Mouse (Mus musculus): Measurements from ENCODE around the gene Mgll. TPM values are rescaled to one million over a fixed set of nuclear protein-coding genes. Genes with fewer than 3 reads are reported as not detected.

The Mgll gene
- total RNA-seq, 2 experiments from 2014 or later = 70.3 to 74.3 TPM

DNA sequence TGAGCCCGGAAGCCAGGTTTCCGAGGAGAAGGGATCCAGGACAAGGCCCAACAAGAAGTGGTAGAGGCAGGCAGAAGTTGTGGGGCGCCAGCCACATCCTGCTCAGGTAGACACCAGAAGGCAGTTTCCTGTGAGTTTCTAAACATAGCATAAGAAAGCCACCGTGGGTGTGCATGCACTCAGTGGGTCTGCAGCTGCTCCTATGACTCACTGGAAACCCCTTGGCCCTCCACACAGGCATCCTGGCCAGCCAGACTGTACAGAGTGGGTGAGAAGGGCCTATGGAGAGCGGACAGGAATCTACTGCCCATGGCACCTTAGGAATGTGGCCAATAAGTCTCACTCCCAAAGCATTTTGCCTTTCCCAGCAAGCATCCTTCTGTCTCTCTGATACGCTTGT, 45.5 kb downstream of the Mgll start:
- no peak for DNase-seq (ENCODE audit: low spot score in 2 of 2)

DNA sequence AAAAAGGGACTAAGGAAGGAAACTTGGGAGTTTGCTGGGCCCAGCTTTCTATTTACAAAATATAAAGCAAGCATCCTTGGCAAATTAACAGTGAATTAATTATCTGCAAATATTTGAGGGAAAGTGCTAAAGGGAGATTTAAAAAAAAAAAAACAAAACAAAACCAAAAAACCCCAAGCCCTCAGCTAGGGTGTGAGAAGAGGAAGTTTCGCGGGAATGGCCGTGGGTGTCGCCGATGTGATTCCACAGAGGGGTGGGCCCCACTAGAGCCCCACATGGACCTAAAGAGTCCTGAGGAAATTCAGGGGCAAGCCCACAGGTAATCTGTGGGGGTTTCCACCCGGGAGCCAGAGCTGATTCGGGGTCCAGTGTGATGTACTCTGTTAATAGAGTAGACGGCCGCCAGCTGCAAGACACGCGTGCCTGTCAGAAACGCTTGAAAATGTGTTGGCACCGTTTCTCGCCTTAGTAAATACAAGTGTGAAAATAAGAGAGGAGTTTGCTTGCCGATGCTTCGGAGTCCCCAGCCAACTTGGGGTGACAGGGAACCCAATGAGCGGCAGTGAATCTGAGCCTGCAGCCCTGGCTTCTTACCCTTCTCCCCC, 46.2 kb downstream of the Mgll start:
- no peak for DNase-seq (ENCODE audit: low spot score in 2 of 2)

DNA sequence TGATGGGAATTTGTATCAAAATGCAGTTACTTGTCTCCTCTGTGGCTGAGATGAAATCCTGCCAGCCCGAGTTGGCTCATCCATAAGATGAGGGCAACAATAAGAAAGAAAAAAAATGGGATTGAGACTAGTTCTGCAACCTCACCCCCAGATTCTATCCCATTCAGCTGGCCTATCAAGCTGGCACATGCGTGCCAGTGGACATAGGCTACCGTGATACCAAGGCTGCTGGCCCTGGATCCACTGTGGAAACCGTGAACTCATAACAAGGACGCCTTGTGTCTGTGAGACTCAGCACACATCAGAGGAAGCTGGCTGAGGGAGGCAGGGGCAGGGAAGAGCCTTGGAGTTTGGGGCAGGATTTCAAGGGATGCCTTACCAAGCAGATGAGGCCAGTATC, 46.8 kb downstream of the Mgll start:
- DNase-seq (ENCODE audit: low spot score in 2 of 2) = no peak

DNA sequence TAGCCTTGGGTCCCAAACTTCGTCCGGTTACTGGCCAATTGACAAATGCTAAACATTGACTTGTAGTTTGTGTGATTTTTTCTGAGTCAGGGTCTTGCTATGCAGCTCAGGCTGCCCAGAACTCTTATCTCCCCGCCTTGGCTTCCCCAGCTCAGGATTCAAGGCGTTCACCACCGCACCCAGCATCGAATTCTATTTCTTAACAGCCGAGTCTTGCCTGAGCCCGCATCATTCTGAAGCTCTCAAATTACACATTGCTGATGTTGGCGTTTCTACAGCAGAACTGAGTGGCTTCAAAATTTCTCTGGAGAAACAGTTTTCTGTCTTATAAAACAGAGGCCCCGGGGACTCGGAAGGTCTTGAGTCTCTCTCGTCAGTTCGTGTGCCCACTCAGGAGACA, 47.8 kb downstream of the Mgll start:
- DNase-seq (ENCODE audit: low spot score in 2 of 2) = no peak

DNA sequence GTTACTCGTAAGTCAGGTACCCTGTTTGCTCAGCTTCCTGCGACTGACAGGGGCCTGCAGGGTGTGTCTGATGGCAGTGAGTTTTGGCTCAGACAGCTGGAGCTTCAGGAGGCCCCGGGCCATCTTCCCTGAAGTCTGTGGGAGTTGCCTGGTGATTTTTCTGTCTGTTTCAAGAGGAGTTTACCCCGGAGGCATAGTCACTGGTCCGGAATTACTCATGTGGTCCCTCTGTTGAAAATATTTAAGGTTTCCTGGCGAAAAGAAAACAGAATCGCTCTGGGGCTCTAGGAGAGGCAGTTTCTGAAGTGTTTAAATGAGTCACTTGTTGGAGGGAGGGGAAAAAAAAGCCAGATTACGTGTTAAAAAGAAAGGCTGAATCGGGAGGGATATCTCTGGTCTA, 49.8 kb downstream of the Mgll start:
- DNase-seq (ENCODE audit: low spot score in 2 of 2) = no peak

DNA sequence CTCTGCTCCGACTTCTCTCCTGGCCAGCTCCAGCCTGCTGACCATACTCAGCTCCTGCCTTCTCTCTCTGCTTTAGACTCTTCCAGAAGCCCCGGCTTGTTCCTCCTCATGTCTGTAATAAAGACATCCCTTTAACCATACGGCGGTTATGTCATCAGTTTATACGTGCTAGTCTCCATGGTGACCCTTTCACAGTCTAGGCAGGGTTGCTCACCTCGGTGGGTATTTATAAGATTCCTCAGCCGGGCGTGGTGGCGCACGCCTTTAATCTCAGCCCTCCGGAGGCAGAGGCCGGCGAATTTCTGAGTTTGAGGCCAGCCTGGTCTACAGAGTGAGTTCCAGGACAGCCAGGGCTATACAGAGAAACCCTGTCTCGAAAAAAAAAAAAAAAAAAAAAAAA, 51.1 kb downstream of the Mgll start:
- no peak for DNase-seq (ENCODE audit: low spot score in 2 of 2)

DNA sequence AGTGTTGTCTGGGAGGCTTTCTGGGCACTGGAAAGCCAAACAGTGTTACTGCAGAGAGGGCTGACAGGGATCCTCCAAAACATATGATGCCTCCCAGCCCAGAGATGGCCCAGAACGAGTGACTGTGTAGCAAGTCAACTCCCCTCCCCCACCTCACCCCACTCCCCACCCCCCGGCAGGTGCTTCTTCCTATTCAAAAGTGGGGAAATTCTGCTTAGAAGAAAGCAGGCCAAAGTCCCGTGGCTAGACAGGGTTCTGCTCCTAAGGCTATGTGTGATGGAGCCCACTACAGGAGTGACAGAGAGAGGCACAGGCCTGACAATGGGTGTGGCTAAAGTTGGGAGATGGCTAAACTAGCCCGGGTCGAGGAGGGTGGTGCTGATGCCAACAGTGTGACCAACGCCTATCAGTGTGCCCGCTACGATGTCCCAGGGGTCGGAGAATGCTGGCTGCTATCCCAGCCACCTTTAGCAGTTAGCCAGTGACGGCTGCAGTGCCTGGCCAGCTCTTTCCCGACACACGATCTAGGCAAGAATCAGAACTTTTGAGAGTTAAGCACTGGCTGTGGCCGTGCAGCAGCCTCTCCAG, 52.2 kb downstream of the Mgll start:
- no peak for DNase-seq (ENCODE audit: low spot score in 2 of 2)

DNA sequence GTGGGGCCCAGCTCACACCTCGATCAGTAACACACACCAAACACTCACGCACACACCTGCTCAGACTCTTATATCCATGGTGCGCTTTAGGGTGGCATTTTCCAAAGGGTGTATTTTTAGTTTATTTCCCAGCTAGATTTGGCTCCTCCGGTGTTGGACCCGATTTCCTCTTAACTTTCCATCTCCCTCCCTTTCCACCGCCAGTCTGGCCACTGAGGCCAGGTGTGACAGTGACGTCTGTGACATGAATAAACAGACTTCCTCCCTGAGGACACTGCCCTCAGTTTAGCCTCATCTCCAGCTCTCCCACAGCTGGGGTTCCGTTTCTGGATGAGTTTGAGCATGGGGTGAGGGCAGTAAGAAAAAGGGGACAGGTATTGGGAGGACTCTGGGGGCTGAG, 52.8 kb downstream of the Mgll start:
- no peak for DNase-seq (ENCODE audit: low spot score in 2 of 2)

DNA sequence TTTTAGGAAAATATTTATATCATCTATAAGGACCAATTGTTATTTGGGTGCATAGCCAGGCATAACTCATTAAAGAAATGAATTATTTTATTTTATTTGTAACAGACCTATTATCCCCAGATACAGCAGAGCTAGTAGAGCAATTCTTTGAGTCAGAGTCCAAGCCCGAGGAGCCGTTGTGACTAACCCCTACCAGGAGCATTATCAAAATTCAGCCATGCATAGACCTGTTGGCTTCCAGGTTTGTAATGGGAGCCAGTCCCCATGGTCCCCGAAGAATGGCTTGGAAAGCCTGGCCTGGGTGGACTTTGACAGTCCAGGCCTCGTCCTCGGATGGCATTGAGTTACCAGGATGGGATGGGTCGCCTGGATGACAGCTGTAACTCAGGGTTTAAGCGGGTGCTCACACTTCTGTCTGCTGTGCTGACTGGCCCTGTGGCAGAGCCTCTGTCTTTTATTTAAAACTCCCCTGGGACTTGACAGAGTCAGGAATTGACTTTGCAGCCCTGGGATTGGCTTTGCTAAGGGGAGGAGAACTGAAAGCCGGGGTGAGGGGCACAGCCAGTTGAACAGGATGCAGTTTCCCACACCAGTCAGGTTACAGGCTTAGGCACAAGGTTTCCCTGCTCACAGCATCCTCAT, 54.0 kb downstream of the Mgll start:
- no peak for DNase-seq (ENCODE audit: low spot score in 2 of 2)

DNA sequence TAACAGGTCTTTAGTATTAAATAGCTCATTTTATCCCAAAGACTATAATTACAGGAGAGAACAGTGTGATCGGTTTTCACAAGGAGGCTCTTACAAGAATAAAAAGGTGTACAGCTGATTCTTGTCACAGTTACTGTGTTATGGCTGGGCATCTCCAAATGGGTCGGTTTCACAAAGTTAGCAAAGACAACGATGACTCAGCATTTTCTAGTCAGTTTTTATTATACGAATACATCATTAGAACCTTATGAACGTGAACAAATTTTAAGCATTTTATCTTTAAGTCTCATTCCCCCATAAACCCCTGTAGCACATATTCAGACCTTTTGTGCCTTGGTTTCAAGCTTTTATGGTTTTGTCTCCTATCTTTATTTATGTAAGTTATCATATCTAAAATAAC, 55.5 kb downstream of the Mgll start:
- DNase-seq (ENCODE audit: low spot score in 2 of 2) = no peak

DNA sequence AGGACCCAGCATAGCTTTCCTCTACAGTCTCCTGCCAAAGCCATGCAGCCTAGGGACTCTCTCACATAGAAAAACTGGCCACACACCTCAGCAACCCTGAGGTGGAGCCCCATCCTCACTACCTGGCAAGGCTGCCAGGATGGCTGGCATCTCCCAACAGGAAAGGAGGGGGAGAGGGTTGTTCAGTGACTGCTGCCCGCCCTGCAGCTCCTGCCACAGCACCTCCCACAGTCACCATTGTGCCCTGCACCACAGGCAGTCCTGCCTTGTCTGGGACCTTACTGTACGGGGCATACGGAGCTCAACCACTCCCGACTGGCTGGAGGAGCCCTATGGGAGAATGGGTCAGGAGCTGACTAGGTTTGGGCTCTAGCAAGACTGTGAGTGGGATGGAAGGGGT, 57.7 kb downstream of the Mgll start:
- no peak for DNase-seq (ENCODE audit: low spot score in 2 of 2)

DNA sequence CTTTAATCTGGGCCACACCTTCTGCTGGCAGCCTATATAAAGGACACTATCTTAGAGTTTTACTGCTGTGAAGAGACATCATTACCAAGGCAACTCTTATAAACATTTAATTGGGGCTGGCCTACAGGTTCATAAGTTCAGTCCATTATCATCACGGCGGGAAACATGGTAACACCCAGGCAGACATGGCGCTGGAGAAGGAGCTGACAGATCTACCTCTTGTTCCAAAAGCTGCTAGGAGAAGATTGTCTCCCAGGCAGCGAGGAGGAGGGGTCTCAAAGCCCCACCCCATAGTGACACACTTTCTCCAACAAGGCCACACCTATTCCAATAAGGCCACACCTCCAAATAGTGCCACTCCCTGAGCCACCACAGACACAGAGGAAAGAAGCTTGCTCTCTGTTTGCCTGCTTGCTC, 58.8 kb downstream of the Mgll start:
- no peak for DNase-seq (ENCODE audit: low spot score in 2 of 2)

DNA sequence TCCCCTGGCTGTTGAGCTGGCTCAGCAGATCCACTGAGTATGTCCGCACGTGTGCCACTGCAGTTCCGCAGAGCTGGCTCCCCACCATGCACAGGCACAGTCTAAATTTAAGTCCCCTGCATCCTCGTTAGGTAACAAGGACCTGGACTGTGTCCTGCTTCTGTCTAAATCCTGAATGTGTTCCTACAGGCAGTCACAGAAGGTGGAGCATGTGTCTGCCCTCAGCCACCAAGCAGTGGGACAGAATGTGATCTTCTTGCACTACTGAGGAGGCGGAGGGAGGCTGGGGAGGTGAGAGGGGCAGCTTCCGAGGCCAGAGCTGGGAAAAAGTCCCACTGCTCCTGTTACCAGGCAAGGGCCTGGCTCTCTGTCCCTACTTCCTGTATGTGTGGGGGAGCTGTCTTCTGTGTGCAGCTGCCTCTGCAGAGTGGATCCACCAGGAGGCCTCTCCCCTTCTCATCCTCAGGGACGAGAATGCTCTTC, 60.5 kb downstream of the Mgll start:
- DNase-seq (ENCODE audit: low spot score in 2 of 2) = no peak

DNA sequence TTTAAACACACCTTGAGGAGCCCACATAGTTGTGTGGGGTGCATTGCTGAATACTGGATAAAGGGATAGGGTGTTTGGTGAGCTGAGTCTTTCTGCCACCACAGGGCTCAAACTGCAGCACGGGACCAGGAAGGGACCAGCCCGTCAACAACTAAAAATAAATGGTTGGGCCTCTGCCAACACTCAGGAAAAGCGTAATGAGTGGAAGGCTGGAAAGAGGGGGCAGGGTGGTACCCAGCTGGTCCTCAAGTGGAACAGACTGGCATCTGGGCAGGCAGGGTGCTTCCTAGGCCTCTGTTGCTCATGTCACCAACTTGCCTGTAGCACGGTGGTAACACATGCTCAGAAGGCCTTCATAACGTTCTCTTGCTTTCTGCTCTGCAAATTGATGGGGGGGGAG, 61.1 kb downstream of the Mgll start:
- no peak for DNase-seq (ENCODE audit: low spot score in 2 of 2)

DNA sequence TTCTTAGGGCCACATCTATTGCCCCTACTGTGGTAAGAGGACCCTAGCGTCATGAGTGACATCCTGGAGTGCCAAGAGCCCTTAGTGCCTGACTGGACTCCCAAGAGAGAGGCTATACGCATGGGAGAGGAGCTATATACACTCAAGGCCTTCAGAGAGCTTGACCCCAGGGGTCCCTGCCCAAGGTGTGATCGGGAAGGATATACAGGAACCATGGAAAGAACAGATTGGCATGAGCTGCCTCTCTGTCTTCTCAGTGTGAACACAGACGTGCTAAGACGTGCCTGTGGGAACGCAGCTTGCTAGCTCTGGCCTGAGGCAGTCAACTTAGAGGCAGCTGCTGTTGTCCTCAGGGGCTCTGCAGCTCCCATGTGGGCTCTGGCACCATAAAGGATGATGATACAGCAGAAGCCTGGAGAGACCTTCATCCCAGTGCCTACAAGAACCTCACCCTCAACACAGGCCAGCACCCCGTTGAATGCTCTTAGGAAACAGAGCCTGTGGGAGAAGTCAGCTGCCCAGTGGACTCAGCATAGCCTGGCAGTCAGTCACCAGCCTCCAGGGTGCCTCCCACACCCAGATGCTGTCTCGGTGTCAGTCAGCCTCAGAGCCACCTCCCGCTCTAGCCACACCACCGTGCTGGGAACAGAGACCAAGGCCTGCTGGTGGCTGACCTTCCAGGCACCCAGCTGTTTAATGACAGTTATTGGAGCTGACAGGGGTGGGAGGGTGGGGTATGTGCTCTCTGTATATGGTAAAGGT, 61.8 kb downstream of the Mgll start:
- DNase-seq (ENCODE audit: low spot score in 2 of 2) = no peak

DNA sequence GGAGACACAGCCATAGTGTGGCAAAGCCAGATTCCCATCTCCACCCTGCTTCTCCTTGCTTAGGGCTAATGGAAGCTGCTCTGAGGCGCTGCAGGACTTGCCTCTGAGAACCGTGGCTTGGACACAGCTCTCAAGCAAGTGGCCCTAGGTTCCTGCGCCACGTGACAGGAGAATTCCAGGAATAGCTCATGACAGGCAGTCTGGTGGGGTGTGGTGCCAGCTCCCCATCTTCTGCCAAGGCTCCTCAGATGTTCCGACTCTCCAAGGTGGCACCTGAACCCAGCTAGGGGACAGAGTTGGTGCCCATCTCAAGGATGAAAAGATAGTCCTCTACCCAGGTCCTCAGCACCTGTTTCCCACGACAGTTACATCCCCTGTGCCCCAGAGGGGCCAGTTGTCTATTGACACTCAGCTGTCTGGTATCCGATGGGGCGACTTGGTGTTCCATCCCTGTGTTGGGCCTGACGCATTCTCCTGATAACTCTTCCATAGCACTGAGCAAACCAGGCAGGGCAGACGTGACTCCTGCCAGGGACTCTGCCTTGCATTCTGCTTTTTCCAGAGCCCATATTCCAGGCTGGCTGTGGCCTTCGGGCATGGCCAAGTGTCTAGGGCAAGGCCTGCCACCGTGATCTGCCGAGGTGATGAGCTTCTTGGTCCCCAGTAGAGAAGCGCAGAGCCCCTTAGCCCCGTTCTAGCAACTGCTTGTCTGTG, 62.7 kb downstream of the Mgll start:
- no peak for DNase-seq (ENCODE audit: low spot score in 2 of 2)

DNA sequence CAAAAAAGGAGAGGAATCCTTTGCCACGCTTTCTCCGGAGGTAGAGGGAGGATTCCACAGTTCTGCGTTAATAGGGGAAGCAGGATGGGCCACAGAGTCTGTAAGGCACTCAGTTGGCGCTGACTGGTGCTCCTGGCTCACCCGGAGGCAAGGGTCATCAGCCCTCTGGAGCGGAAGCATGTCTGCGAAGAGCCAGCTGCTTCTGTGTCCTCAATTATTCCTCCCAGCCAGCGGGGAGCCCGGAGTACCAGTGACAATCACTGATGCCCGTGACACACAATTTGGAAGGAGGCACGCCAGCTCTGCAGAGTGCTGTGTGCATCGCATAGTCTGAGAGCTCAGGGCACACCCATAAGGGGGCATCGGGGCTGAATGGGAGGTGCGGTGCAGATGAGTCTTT, 63.3 kb downstream of the Mgll start:
- DNase-seq (ENCODE audit: low spot score in 2 of 2) = no peak

DNA sequence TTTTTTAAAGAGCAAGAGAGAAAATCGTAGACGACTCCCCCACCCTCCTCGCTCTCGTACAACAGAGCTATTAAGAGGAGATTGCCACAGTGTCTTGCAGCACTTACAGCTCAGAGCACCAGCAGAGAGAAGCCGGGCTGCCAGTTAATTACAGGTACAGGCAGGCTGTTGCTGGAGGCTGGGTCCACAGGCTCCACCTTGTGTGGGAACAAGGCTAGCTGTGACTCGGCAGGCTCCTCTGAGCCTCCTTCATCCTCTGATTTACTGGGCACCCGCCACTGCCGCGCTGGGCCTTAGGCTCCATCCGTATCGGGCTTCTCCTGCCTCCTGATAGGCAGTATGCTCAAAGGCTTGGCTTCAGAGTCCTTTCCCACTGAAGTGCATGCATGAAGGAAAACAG, 64.0 kb downstream of the Mgll start:
- DNase-seq (ENCODE audit: low spot score in 2 of 2) = no peak

DNA sequence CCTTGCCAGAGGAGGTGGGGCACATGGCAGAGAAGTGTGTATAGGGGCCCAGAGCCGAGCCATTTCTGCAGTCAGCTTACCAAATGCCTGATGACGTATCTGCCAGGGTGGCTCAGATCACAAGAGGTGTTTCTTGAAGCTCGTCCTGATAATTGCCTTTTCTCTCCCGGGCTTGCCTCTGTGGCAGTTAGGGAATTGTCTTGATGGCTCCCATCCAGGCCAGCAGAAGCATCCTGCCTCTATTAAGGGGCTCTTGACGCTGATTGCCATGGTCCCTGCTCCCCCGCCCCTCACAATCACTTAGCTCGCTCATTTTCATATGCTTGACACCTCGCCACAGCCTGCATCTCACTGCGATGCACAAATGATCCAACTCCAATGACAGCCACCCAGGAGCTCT, 67.1 kb downstream of the Mgll start:
- no peak for DNase-seq (ENCODE audit: low spot score in 2 of 2)

DNA sequence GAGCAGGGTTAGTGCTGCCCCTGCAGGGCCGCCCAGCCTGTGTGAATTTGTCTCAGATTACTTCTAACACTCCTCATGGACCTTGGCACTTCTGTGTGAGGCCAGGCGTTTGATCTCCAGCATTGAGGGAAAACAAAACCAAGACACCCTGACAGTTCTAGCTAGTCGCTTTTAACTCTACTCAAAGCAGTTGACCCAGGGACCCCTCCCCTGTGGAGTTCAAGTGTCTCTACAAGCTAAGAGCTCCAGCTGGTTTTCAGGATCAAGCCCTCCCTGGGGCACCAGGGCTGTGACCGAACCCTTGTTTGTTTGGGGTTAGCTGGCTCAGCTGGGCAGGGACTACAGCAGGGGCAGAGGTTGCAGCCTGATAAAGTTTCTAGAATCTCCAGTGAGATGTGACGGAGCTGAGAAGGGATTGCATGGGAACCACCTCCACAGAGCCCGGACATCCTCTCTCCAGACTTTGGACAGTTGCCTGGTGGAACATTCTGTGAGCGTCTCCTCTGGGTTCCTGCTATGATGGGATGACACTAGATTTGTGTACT, 68.0 kb downstream of the Mgll start:
- no peak for DNase-seq (ENCODE audit: low spot score in 2 of 2)

DNA sequence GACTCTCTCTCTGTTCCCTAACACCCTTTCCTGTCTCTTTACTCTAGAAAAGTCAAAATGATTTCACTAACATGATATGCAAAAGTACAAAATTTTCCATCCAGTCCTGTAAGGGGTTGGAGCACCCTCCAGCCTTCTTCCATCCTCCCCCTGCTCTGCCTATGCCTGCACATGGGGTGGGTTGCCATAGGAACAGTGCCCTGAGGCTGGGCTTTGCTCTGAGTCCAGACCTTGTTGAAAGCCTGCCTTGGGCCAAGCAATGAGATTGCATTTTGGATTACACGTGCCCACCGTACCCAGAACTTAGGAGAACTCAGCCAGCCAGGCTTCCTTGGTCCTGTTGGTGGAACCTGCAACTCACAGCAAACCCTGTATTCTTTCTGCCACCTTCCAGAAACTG, 69.0 kb downstream of the Mgll start:
- no peak for DNase-seq (ENCODE audit: low spot score in 2 of 2)

Data from gastrocnemius, postnatal 4 days (tissue).